Mouse (Mus musculus) gastrocnemius, postnatal 10 days (tissue): ENCODE results near the gene Igf1r. TPM values are rescaled to one million over a fixed set of nuclear protein-coding genes. Genes with fewer than 3 reads are reported as not detected.
A peak's percentile ranks its signal among the peaks of the same experiment; 100 is the strongest.

Source experiments
- DNase-seq: peaks from one replicate; pipeline ENCODE4 v3.0.0; 2021; ENCODE audit warnings: mixed read lengths
- total RNA-seq, 2 experiments: library from RNA; stranded (reverse); gene quantifications; 2 replicates each; pipeline ENCODE4 v1.2.3; 2021

The Igf1r gene
- total RNA-seq, 2 experiments from 2014 or later = 16.6 to 24.7 TPM

- no peak for DNase-seq
Measured at GRCm38 (mm10) chr7:68053002-68053624, 100.5 kb downstream of the Igf1r start.

- DNase-seq = no peak
Measured at GRCm38 (mm10) chr7:68054498-68054897, 101.9 kb downstream of the Igf1r start.

GRCm38 (mm10) chr7:68054956-68055355 is 102.3 kb downstream of the Igf1r start:
- DNase-seq = peak; percentile 24

GRCm38 (mm10) chr7:68057010-68057409 is 104.4 kb downstream of the Igf1r start:
- no peak for DNase-seq

GRCm38 (mm10) chr7:68059690-68060089 is 107.1 kb downstream of the Igf1r start:
- no peak for DNase-seq

- no peak for DNase-seq
Measured at GRCm38 (mm10) chr7:68061434-68061833, 108.8 kb downstream of the Igf1r start.

- no peak for DNase-seq
Measured at GRCm38 (mm10) chr7:68062170-68062848, 109.7 kb downstream of the Igf1r start.

GRCm38 (mm10) chr7:68062849-68063208 is 110.2 kb downstream of the Igf1r start:
- DNase-seq = no peak

- no peak for DNase-seq
Measured at GRCm38 (mm10) chr7:68063711-68064110, 111.1 kb downstream of the Igf1r start.

GRCm38 (mm10) chr7:68064120-68064519 is 111.5 kb downstream of the Igf1r start:
- DNase-seq = no peak

GRCm38 (mm10) chr7:68064647-68065362 is 112.2 kb downstream of the Igf1r start:
- DNase-seq = no peak

GRCm38 (mm10) chr7:68065904-68066303 is 113.3 kb downstream of the Igf1r start:
- no peak for DNase-seq

GRCm38 (mm10) chr7:68067321-68067720 is 114.7 kb downstream of the Igf1r start:
- no peak for DNase-seq

- no peak for DNase-seq
Measured at GRCm38 (mm10) chr7:68069324-68069723, 116.7 kb downstream of the Igf1r start.

- DNase-seq = no peak
Measured at GRCm38 (mm10) chr7:68070030-68070429, 117.4 kb downstream of the Igf1r start.

- peak; percentile 58 for DNase-seq
Measured at GRCm38 (mm10) chr7:68070626-68071025, 118.0 kb downstream of the Igf1r start.

GRCm38 (mm10) chr7:68071050-68071449 is 118.4 kb downstream of the Igf1r start:
- no peak for DNase-seq

- no peak for DNase-seq
Measured at GRCm38 (mm10) chr7:68071749-68072148, 119.1 kb downstream of the Igf1r start.

- DNase-seq = no peak
Measured at GRCm38 (mm10) chr7:68072524-68073459, 120.2 kb downstream of the Igf1r start.

- no peak for DNase-seq
Measured at GRCm38 (mm10) chr7:68073460-68073806, 120.8 kb downstream of the Igf1r start.

- no peak for DNase-seq
Measured at GRCm38 (mm10) chr7:68074748-68075147, 122.1 kb downstream of the Igf1r start.

- no peak for DNase-seq
Measured at GRCm38 (mm10) chr7:68075401-68075800, 122.8 kb downstream of the Igf1r start.
